Mouse (Mus musculus) cerebellum, adult 9-11 months (tissue): ENCODE results near the gene Itm2b.

Source experiments
- DNase-seq: peaks from one replicate; pipeline ENCODE4 v3.0.0; 2022

Gene Itm2b

GRCm38 (mm10) chr14:73366278-73366677, 18.8 kb downstream of the Itm2b start:
- DNase-seq: no peak

GRCm38 (mm10) chr14:73363782-73364181, 21.3 kb downstream of the Itm2b start:
- no peak for DNase-seq

- no peak for DNase-seq
Measured at GRCm38 (mm10) chr14:73354700-73355099, 30.4 kb downstream of the Itm2b start.

- DNase-seq: no peak
Measured at GRCm38 (mm10) chr14:73351118-73351517, 34.0 kb downstream of the Itm2b start.

GRCm38 (mm10) chr14:73350029-73350428, 35.1 kb downstream of the Itm2b start:
- DNase-seq: no peak

GRCm38 (mm10) chr14:73349061-73349670, 35.9 kb downstream of the Itm2b start:
- no peak for DNase-seq

GRCm38 (mm10) chr14:73347302-73347701, 37.8 kb downstream of the Itm2b start:
- DNase-seq: no peak

GRCm38 (mm10) chr14:73345614-73346013, 39.5 kb downstream of the Itm2b start:
- DNase-seq: no peak

- DNase-seq: no peak
Measured at GRCm38 (mm10) chr14:73340051-73340755, 44.9 kb downstream of the Itm2b start.

- DNase-seq: no peak
Measured at GRCm38 (mm10) chr14:73339615-73340014, 45.5 kb downstream of the Itm2b start.

GRCm38 (mm10) chr14:73336316-73337080, 48.6 kb downstream of the Itm2b start:
- DNase-seq: no peak

- no peak for DNase-seq
Measured at GRCm38 (mm10) chr14:73334926-73335805, 49.9 kb downstream of the Itm2b start.

GRCm38 (mm10) chr14:73333880-73334279, 51.2 kb downstream of the Itm2b start:
- no peak for DNase-seq

GRCm38 (mm10) chr14:73331386-73331785, 53.7 kb downstream of the Itm2b start:
- no peak for DNase-seq

- no peak for DNase-seq
Measured at GRCm38 (mm10) chr14:73329871-73330270, 55.2 kb downstream of the Itm2b start.

GRCm38 (mm10) chr14:73326511-73326910, 58.6 kb downstream of the Itm2b start:
- DNase-seq: no peak

GRCm38 (mm10) chr14:73325456-73326381, 59.4 kb downstream of the Itm2b start, which contains the start of gene Rb1:
Rb1 (minus strand) TSS chr14:73325822.
- DNase-seq: peak; percentile 86

GRCm38 (mm10) chr14:73324634-73325455, 60.2 kb downstream of the Itm2b start:
- DNase-seq: peak; percentile 77

GRCm38 (mm10) chr14:73323965-73324364, 61.1 kb downstream of the Itm2b start:
- no peak for DNase-seq

- DNase-seq: no peak
Measured at GRCm38 (mm10) chr14:73322142-73322541, 62.9 kb downstream of the Itm2b start.

GRCm38 (mm10) chr14:73316933-73317332, 68.2 kb downstream of the Itm2b start:
- no peak for DNase-seq
